Mouse (Mus musculus): ENCODE data around the gene Hagh.

The Hagh gene

GRCm38 (mm10) chr17:24902671-24903474 lies 62.9 kb downstream of the Hagh start:
- no peak for DNase-seq (ENCODE audit: low read depth, low spot score)

GRCm38 (mm10) chr17:24903767-24904166 lies 63.8 kb downstream of the Hagh start:
- no peak for DNase-seq (ENCODE audit: low read depth, low spot score)

DNA sequence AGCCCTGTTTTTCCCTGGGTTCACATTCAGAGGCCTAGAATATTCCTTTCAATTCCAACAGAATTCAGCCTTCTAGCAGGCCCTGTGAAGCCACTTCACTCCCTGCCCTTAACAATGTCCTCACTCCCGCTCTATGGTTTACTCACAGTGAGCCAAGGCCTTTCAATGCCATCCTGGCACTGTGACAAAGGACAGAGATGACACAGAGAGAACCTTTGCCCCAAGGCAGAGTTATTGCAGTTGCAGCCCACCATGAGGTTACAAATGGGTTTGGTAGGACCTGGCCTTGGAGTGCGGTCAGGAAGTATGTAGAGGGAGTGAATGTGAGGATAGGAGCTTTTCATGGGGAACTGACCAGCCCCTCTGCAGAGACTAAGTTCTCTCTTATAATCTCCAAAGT lies 67.6 kb downstream of the Hagh start:
- no peak for DNase-seq (ENCODE audit: low read depth, low spot score)

- DNase-seq (ENCODE audit: low read depth, low spot score) = no peak
Observed at GRCm38 (mm10) chr17:24913984-24914383, 74.0 kb downstream of the Hagh start.
